Comparison of ENCODE assay signal across 9 mouse cellular contexts in the genomic region with DNA sequence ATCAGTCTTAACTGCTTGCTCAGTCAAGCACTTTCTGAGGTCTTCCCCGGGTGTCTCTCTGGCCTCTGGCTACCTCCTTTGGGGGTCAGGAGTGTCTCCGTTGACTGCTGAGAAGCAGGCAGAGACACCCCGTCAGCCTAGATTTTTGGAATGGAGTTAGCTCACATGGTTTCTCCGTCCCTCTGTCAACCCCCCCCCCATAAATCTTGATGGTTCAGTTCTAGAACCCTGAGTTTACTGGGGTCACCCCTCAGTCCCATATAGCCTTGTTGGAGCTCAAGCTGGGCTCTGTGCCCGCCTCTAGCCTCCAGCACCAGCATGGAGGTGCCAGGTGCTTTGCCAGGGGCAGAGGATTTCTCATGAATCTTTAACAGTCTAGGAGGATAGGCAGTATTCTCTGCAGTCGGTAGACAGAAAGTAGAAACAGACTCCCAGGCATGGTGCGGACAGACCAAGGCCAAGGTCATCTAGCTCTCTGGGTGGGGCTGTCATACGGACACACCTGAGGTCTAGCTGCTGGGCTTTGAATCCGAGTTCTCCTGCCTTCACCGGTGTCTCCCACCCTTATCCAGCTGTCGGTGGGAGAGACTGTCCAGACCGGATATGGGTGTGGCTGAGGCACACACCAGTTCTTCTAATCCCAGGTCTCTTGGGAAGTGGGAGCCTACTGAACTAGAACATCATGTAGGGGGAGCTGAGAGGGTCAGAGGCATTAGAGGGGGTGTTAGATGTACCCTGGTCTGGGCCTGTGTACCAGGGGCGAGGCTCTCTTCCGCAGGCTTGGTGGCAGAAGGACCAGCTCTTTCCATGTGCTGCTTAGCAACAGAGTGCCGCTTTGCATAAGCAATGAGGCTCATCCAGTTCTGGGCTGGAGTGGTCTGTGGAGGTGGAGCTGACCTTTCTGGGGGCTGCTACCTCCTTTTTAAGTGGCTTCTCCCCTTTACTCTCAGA. TPM values are rescaled to one million over a fixed set of nuclear protein-coding genes. Genes with fewer than 3 reads are reported as not detected.
DNase-seq lines count a peak whose midpoint lies in the region; ATAC-seq and TF ChIP-seq lines count a peak whose summit lies in the region.
"Had no signal": no experiment of that assay in that cellular context is flagged by ENCODE, and none has a peak within 500 bp of the region (broad histone marks: within the 10 kb centered on the region; RNA-seq: fewer than 3 reads in every experiment).

No protein-coding gene starts in this region.

- DNase-seq in left cerebral cortex, postnatal 4 days = peak; percentile 57
- DNase-seq in left cerebral cortex, adult 11 months (ENCODE audit: low spot score) = no peak
- peak; percentile 50 for DNase-seq in kidney, adult 18-20 months
- no peak for DNase-seq in frontal cortex, postnatal 25 days (ENCODE audit: low spot score in 2 of 2)
- DNase-seq in c-Kit-positive CD71-positive TER-119-positive erythroid progenitor cells, embryonic 14.5 days (ENCODE audit: low spot score) = no peak
- no peak for DNase-seq in layer of hippocampus, adult 8-10 months (ENCODE audit: low spot score in 2 of 2)

- H3K9ac ChIP-seq in forebrain, embryonic 13.5 days = peak overlapping the region; percentile 43
- H3K9ac ChIP-seq: liver, embryonic 14.5 days had no signal

- intact Hi-C loops in left cerebral cortex, postnatal 4 days (cut with DNase I) = no loop called here

- 44% methylated on average over 15 of the region's 15 CpGs for WGBS in forebrain, embryonic 13.5 days

- H3K27me3 ChIP-seq in forebrain, embryonic 13.5 days = no peaks in the 10 kb centered on the region
- no peaks in the 10 kb centered on the region for H3K27me3 ChIP-seq in myocyte (ENCODE audit: control insufficient read depth, insufficient read depth, insufficient read length)

- no peaks in the 10 kb centered on the region for H3K9me3 ChIP-seq in forebrain, embryonic 13.5 days (replicated peaks)

- peak; percentile 68 for ATAC-seq in forebrain, embryonic 13.5 days

- peaks cover 33% of the 10 kb centered on the region for H3K36me3 ChIP-seq in forebrain, embryonic 13.5 days (ENCODE audit: poor library complexity, severe bottlenecking)
- H3K36me3 ChIP-seq in myocyte (ENCODE audit: control insufficient read depth, insufficient read depth) = peaks cover 9% of the 10 kb centered on the region

- peaks cover 89% of the 10 kb centered on the region for H3K4me1 ChIP-seq in forebrain, embryonic 13.5 days

- peaks cover 92% of the 10 kb centered on the region for H3K79me2 ChIP-seq in myocyte (ENCODE audit: control insufficient read depth, insufficient read depth)

- no peak overlapping the region; the same call in 1 of the 2 replicates for H3K4me3 ChIP-seq in forebrain, embryonic 13.5 days
- peak overlapping the region; percentile 4 for H3K4me3 ChIP-seq in myocyte

- TF ChIP-seq POLR2A in myocyte (IDR thresholded peaks at IDR 0.05; ENCODE audit: insufficient read length, low read depth) = no peak

- peak overlapping the region; percentile 50 for H3K4me2 ChIP-seq in forebrain, embryonic 13.5 days
- peak overlapping the region; percentile 81 for H3K4me2 ChIP-seq in myocyte (ENCODE audit: low read depth)

- H3ac ChIP-seq in myocyte (ENCODE audit: control insufficient read depth, insufficient read length) = no peak overlapping the region

- peak overlapping the region; percentile 71 for H3K27ac ChIP-seq in forebrain, embryonic 13.5 days
- H3K27ac ChIP-seq: liver, embryonic 14.5 days had no signal

TF ChIP-seq in myocyte, 11 proteins besides CTCF, POLR2A, EP300 and RAD21:
- TF ChIP-seq MYOD1 (IDR thresholded peaks at IDR 0.05; ENCODE audit: control insufficient read depth in 1 of 3, insufficient read length in 2 of 3, low read depth in 2 of 3) = peak in 2 of 3 experiments; percentile 49 to 51
- no peak for TF ChIP-seq CEBPB (IDR thresholded peaks at IDR 0.05; ENCODE audit: insufficient read depth, poor library complexity, severe bottlenecking)
- TF ChIP-seq MYOG (IDR thresholded peaks at IDR 0.05; ENCODE audit: control insufficient read depth in 1 of 3, insufficient read depth in 1 of 3, insufficient read length in 2 of 3, low read depth in 2 of 3) = peak in 1 of 3 experiments; percentile 42

RNA-seq across cellular contexts. Expression of a gene that starts 7.1 kb away (rescaled TPM):
- total RNA-seq in left cerebral cortex, postnatal 4 days (2021) = 100 to 1,000 TPM; 190 to 199 TPM
- 95.3 and 109 TPM in 2 replicates for polyA plus RNA-seq in forebrain, embryonic 13.5 days (2015; fragmentation: Nextera tagmentation; extraction: Ambion mirVana)
- polyA plus RNA-seq in myocyte (2012; fragmentation: generic; extraction: Trizol) = 82.6 TPM
- 100 to 1,000 TPM; 102 to 109 (median 104) TPM for total RNA-seq in layer of hippocampus, adult 8-10 months (2022)

RNA-seq across cellular contexts. Expression of a gene that starts 23.7 kb away (rescaled TPM):
- 100 to 1,000 TPM; 614 to 660 TPM for total RNA-seq in left cerebral cortex, postnatal 4 days (2021)
- polyA plus RNA-seq in forebrain, embryonic 13.5 days (2015; fragmentation: Nextera tagmentation; extraction: Ambion mirVana) = 386 and 461 TPM in 2 replicates
- 1,321 TPM for polyA plus RNA-seq in myocyte (2012; fragmentation: generic; extraction: Trizol)
- total RNA-seq in layer of hippocampus, adult 8-10 months (2022) = 100 to 1,000 TPM; 304 to 481 (median 389) TPM

RNA-seq across cellular contexts. Expression of a gene that starts 30.2 kb away (rescaled TPM):
- total RNA-seq in left cerebral cortex, postnatal 4 days (2021) = 1 to 10 TPM in 1 of 2 experiments, not detected in 1; 2.0 TPM
- 0.62 and 0.76 TPM in 2 replicates for polyA plus RNA-seq in forebrain, embryonic 13.5 days (2015; fragmentation: Nextera tagmentation; extraction: Ambion mirVana)
- 0.07 TPM for polyA plus RNA-seq in myocyte (2012; fragmentation: generic; extraction: Trizol)
- total RNA-seq in layer of hippocampus, adult 8-10 months (2022) = 1 to 10 TPM in 1 of 4 experiments, under 1 TPM in 2, not detected in 1; 0.93 to 1.4 (median 0.98) TPM

RNA-seq across cellular contexts. Expression of a gene that starts 34.6 kb away (rescaled TPM):
- total RNA-seq in left cerebral cortex, postnatal 4 days (2021) = 10 to 100 TPM; 27.1 to 29.0 TPM
- 17.4 and 18.7 TPM in 2 replicates for polyA plus RNA-seq in forebrain, embryonic 13.5 days (2015; fragmentation: Nextera tagmentation; extraction: Ambion mirVana)
- polyA plus RNA-seq in myocyte (2012; fragmentation: generic; extraction: Trizol) = 1.9 TPM
- 10 to 100 TPM; 58.6 to 70.2 (median 68.1) TPM for total RNA-seq in layer of hippocampus, adult 8-10 months (2022)

RNA-seq across cellular contexts. Expression of a gene that starts 39.6 kb away (rescaled TPM):
- 10 to 100 TPM; 17.6 to 20.4 TPM for total RNA-seq in left cerebral cortex, postnatal 4 days (2021)
- polyA plus RNA-seq in forebrain, embryonic 13.5 days (2015; fragmentation: Nextera tagmentation; extraction: Ambion mirVana) = 18.0 and 20.1 TPM in 2 replicates
- 8.9 TPM for polyA plus RNA-seq in myocyte (2012; fragmentation: generic; extraction: Trizol)
- 10 to 100 TPM; 18.6 to 22.2 (median 20.6) TPM for total RNA-seq in layer of hippocampus, adult 8-10 months (2022)

Comparison
In these comparisons a context has a peak if more than half of its experiments do, and no peak if none do; other contexts are left out.
1. DNase-seq: peak in left cerebral cortex, postnatal 4 days (single experiment) and kidney, adult 18-20 months (single experiment); none in left cerebral cortex, adult 11 months (single experiment), frontal cortex, postnatal 25 days (0 of 2), c-Kit-positive CD71-positive TER-119-positive erythroid progenitor cells, embryonic 14.5 days (single experiment) and layer of hippocampus, adult 8-10 months (0 of 2).